Mouse (Mus musculus) E14TG2a.4 (cell line): ENCODE measurements around the gene Olfr1368.

Experiments
- CTCF ChIP-seq: conservative IDR thresholded peaks from 2 replicates; pipeline ENCODE4 v1.5.1; 2014; ENCODE audit warnings: low read length
- NANOG ChIP-seq: IDR thresholded peaks from 2 replicates; pipeline ENCODE4 v1.6.1; 2014; ENCODE audit warnings: borderline replicate concordance, low read length, mixed read lengths
- POU5F1 ChIP-seq: IDR thresholded peaks from 2 replicates; pipeline ENCODE4 v1.6.1; 2014; ENCODE audit warnings: low read length, borderline replicate concordance

- TF ChIP-seq CTCF (no peak), POU5F1 (no peak), NANOG (no peak)
These were observed 16.9 kb upstream of the Olfr1368 start for GRCm38 (mm10) chr13:21162591-21162990.
